Mouse (Mus musculus) urinary bladder, postnatal 25 days (tissue): ENCODE data around the gene Poln.
A peak's percentile ranks its signal among the peaks of the same experiment; 100 is the strongest.

ENCODE experiments used
- DNase-seq: peaks from one replicate; pipeline ENCODE4 v3.0.0; 2022; ENCODE audit warnings: low spot score

Poln gene

DNA sequence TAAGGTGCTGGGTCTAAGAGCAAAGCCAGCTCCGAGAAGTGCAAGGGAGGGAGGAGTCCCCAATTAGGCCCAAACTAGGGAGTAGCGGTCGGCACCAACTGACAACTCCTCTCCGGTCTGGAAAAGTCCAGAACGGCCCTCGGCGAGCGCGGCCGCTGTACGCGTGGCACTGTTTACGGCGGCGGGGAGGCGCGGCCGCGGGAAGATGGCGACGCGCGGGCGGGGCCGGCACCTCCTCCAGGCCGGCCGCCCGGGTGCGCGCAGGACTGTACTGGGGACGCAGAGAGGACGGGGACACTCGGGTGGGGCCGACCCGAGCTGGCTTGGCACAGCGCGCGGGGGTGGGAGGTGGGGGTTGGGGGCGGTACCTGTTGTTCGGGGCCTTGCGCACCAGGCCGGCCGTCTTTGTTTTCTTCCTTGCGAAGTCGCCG lies 17.7 kb upstream of the Poln start:
- DNase-seq, result peak; percentile 52

DNA sequence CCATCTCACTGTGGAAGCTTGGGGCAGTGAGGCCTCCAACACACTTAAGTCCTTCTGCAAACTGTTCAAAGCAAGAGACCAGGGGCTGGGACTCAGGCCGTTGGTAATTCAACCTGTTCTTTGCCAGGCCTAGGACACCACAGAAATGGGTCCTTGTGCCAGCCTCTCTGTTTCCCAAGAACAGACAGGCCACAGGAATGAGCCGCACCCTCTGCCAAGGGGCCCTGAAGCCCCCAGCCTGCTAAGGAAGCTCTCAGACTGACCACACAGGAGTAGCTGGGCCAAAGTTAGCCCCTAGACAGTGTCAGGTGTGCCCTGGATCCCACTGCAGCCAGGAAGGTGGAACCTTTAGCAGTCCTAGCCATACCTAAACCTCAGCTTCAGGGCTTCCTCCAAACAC lies 17.1 kb upstream of the Poln start:
- no peak for DNase-seq

DNA sequence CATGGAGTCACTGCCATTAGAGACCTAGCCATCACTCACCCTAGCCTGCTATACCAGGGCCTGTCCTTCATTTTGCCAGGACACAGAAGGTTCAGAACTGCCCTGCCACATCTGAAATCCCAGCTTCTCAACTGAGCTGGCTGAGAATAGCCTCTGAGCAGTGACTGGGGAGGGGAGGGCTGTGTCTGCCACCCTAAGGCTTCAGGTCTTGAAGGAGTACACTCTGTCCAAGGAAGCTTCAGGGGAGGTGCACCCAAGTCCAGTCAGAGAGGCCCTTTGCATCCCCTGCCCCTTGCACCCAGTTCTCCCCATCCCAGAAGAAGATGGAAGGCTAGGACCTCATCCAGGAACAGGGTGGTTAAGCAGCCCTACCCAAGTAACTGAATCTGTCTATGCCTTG lies 16.5 kb upstream of the Poln start:
- no peak for DNase-seq

DNA sequence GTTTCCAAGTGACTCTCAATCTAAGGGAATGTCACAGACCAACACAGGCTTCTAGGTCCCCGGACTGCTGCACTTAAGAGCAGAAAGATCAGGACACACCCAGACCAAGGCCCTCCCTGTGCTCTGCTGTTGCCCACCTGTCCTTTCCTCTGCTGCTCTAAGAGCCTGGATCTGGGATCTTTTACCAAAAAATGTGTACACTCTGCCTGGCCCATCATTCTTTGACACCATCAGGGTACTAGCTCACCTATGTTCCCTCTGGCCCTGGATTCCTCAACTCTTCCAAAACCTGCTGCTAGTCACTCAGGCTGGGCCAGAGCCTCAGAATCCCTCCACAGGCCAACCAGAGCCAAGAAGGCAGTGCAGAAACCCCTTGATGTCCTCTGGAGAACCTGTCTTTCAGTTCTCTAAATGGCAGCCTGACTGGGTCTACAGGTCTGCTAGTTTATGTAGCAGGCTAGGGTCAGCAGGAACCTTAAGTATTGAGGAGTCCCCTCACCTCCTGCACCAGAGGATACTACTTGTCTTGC lies 15.9 kb upstream of the Poln start:
- DNase-seq, result no peak

DNA sequence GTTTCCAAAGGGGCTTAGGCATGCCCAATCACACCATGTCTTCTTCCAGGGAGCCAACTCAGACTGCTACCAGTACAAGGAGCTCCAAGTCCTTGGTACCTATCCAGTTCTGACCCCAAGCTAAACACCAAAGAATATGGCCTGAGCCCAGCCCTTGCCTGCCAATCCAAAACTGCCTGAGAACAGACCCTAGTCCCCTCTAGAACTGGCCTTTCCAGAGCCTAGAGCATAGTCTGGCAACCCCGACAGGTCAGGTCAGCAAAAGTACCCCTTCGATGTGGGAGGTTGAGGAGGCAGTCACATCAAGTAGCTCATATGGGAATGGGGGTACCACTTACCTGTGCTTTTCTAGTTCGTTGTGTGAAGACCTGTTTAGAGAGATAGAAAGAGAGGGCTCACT lies 14.7 kb upstream of the Poln start:
- DNase-seq, result no peak

DNA sequence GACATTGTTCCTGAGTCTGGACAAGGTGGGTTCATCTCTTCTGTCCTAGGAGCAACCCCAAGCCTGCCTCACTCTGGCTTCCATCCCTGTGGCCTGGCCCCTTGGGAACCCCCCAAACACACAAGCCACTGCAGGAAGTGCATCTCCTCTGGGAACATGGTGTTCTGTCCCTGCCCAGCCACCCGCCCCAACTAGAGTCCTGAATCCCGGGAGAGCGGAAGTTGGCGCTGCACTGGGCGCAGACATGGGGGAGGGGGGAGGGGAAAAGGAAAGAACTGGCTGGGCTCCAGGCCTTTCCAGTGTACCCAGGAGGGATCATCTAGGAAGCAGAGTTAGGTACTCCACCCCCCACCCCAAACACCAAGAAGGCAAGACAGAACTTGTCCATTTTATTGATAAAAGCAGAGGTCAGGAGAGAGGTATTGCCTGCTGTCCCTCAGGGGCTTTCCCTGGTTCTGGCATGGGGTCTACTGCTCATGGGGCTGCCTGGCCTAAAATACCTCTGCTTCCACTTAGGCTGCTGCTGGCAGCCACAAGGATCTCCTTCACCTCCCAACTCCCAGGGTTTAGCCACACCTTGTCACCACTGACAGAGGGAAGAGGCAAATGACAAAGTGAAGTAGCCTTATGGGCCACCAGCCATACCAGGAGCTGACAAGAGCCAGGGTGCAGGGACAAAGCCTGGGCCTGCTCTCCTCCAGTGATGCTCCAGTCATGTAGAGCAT lies 14.1 kb upstream of the Poln start:
- no peak for DNase-seq

DNA sequence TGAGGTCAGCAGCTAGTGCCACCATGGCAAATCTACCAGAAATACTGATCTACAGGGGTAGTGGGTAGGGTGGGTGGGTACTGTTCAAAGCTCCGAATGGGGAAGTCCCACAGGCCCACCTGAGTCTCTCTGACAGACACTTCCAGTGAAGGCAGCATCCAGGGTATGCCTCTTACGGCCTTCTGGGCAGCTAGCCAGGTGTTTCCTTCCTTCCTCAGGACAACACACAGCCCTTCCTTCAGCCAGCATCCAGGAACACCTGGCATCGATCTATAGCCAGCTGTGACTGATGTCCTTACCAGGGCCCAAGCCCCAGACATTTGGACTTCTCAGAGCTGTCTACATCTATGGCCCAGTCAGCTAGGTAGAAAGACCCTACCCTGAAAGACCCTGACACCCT lies 13.2 kb upstream of the Poln start:
- DNase-seq, result no peak

DNA sequence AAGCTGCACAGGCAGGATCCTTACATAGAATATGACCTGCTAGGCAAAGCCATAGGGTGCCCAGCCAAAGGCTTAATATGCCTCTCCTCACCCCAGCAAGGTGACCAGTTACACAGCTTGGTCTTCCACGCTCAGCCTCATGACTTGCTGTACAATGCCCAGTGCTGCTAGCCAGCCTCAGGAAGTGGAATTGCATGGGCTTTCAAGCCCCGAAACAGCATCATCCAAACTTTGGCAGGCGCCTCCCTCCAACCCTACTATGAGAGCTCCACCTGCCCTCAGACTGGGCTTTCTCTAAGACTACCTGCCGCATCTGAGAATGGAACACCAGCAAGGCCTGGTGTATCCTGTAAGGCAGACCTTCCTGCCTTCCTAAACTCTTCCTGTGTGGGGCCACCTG lies 8.6 kb upstream of the Poln start:
- peak; percentile 1 for DNase-seq

DNA sequence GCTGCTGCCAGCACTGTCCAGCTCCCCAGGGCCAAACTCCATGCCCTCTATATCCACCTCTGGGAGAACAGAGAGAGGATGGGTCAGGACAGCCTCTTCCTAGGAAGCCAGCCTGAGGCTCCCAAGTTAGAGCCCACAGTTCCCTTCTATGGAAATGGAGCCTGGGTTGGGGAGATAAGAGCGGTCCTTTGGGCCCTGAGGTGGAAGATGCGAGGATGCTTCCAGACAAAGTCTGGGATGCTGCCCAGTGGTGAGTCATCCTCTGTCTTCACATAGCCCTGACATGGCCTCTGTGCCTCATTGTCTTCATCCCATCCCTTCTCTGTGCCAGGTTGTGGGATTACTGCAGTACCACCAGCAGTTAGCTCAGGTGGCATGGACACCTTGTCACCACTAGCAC lies 7.8 kb upstream of the Poln start:
- DNase-seq, result peak; percentile 3

DNA sequence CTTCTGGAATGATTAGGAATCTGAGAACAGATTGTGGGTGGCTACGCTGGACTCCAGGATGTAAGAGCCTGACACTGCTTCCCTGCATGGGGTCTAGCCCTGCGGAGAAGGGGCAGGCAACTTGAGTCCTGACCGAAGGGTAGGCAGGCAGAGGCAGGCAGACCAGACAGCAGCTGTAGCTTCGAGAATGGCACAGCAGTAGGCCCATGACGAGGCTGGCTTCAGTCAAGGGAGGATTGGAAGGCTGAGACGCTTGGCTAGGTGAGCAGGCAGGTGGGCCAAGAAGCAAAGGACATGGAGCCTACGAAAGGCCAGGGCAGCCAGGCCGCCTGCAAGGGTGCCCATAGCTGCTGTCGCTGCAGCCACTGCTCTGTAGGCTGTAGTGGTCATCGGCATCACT lies 7.4 kb upstream of the Poln start:
- DNase-seq, result peak; percentile 2

DNA sequence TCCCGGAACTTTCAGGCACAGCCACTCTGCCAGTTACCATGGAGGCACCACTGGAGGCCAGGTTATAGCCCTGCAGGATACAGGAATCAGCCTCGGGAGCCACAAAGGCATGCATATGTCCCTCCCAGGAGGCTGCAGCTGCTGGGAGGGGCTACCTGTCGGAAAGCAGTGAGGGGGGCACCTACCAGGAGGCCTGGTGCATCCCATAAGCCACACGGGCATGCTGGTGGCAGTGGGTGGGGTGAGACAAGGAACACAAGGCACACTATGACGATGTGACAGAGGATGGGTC lies 6.1 kb upstream of the Poln start:
- no peak for DNase-seq

DNA sequence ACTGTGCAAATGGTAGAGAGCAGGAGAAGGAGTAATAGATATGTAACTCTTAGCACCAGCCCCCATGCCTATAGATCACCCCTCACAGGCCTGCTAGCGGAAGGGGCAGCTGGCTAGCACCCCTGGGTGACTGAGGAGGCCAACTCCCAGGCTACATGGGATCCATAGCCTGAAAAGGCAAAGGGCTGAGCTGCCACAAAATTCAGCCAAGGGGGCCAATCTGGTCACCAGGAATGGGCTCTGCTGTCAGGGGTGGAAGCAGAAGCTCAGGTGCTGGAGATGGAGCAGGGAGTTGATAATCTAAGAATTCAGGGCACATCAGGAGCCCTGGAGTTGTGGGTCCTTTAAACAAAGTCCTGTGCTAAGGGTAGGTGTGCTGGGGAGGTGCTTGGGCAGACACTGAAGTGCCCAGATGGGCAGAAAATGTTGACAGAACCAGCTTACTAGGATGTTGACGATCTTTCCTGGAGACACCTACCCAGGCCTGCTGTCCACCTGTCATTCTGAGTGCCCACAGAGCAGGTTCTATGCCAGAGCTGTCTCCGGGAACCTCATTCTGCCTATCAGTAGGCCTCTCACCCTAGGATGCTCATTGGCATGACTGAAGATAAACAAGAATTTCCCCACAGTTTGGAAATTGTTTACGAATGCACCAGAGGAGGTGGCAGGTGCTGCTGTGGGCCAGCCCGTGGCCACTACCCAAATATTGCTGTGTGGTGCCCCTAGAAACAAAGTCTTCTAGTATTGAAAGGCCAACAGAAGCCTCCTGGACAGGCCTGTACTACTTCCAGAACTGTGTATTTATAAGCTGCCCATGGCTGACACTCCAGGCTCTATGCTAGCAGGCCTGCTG lies 5.5 kb upstream of the Poln start:
- no peak for DNase-seq

DNA sequence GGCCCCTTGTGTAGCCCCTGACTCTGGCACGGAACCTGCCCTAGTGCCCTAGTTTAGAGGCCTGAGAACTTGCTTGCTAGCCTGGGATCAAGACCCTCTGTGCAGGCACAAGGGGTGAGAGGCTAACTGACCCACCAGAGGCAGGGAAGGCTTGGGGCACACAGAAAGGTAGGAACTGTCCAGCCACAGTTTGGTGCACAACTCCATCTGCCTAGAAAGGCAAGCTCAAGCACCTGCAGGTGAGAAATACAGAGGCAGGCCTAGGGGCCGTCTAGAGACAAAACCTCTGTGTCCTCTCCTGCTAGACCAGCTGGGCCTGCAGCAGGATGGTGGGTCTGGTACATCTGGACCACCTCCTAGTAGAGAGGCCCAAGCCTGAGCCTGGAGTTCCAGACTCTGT lies 4.8 kb upstream of the Poln start:
- DNase-seq, result no peak

DNA sequence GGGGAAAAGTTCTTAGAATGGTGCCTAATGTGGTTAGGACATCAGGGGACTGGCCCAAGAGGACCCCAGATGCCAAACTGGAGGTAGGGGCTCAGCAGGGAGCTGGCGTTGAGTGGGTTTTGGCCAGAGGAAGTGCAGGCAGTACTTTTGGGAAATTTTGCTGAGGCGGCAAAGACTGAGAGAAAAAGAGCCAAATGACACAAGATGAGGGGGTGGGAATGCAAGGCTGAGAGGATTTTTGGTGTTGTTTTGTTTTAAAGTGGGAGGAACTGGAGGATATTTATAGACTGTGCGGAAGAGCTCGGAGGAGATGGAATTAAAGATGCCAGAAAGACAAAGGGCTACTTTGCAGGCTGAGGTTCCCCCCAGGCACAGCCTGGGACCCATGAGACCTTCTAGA lies 1.5 kb upstream of the Poln start:
- no peak for DNase-seq

DNA sequence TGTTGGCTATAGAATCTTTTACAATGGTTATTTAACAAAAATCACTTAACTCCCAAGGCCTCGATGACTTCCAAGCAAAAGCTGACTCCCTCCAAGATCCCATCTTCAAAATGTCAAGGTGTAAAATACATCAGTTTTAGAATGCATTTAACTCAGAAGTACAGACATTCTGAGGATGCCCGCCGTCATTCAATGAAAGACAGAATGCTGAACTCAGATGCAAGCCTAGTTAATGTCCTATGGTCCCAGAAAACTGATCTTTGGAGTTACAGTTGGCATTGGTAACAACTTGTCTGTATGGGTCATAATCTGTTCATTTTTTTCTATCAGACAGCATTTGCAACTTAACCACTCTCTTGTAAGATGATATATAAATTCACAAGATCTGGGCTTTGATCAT lies 706 bp upstream of the Poln start:
- DNase-seq, result no peak

DNA sequence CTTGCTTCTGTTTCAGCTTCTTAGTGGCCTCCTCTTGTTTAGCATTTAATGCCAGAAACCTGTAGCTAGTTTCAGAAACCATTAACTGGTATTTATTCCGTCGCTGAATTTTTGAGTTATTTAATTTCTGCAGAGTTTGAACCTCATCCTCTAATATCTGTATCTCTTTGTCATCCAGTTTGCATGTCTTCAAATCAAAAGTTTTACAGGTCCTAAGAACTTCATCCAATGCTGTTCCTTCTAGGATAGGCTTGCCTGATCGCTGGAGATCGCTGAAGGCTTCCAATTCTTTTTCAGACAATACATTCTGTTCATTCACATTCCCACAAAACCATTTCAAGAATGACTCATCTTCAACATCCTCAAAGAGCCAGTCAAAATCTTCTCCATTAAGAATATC lies 1.4 kb downstream of the Poln start:
- no peak for DNase-seq

DNA sequence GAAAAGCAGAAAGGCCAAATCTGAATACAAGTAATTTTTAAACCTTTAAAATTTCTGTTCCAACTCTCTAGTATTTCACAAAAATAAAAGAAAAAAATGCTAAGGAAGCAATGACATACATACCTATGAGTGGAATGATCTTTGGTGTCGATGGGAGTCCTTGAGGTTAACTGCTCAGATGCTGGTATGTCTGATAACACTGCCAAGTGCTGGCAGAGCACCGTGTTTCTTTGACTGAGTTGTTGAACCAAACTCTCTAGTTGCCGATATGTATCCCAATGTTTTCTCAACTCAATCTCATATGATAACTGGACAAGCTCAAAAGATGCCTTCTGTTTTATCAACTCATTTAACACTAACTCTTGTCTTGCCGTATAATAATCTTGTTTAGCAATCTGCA lies 3.5 kb downstream of the Poln start:
- DNase-seq, result no peak

DNA sequence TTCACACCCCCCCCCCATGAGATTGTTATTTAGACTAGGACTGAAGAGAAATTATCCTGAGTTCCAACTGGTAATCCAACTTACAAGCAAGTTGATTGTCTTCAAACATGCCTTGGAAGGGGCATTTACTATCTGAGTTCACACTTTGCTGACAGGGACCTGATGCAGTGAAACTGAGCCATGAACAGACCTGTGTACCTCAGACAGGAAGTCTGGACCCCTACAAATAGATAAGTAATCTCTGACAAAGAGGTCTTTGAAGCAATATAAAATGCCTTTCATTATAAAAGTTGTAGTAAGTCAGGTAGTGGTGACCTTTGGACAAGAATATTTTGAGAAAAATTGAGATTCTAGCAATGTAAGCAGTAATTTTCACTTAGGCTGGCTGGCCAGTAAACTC lies 20.8 kb downstream of the Poln start:
- DNase-seq, result no peak

DNA sequence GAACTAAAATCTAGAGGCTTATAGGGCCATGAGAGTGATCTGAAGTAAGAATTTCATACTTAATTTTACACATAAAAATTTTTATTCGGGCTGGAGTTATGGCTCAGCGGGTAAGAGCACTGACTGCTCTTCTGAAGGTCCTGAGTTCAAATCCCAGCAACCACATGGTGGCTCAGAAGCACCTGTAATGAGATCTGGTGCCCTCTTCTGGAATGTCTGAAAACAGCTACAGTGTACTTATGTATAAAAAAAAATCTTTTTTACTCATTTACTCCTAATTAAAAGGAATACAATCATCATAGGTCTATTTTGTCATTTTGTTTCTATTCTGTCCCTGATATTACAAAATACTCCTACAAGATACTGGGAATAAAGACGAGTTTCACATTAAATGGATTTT lies 21.7 kb downstream of the Poln start:
- DNase-seq, result no peak

DNA sequence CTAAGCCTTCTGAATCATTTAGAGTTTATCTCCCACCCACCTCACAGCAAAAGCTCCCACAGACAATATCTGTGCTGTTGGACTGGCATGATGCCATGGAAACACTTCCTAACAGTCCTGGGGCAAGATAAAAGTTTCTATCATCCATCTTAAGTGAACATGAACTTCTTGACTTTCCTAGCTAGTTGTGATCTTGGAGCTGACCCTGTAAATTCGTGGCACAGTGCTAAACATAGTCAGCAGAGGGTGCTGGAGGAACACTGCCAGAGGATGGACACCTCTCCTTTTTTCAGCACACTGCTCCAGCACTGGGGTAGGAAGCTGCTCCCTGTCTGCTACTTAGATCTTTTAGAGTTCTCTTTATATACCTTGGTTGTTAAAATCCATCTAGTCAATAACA lies 29.5 kb downstream of the Poln start:
- peak; percentile 4 for DNase-seq

DNA sequence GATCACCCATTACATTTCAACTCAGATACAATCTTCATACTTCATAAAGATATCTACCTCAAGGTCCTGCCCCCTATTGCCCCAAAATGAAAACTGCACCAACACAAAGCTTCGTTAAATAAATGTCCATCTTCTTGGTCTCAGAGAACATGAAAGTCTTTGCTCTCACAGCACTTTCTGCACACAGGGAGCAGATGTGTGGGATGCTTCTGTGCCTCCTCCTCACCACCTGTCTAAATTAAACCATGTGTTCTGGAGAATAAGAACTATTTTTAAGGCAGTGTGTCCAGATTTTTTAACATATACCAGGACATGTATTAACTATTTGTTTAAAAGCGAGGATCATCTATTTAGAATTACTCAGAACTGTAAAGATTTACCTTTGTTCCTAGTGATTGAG lies 36.5 kb downstream of the Poln start:
- no peak for DNase-seq

DNA sequence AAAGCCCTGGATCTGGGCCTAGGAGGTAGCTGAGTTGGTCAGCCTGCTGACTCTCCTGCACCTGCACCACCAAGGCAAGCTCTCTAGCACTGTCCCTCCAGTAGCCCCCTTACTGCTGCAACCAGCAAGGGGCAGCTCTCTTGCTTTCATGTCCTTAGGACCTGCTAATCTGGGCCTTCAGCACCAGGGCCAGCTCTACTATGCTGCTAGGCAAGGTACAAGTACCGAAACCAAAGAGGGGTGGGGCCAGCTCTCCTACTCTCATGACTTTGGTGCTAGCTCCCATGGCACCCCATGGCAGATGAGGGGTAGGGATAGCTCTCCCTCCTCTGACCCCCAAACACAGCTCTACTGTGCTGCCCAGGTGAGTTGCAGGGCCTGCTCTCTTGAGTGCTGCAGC lies 45.1 kb downstream of the Poln start:
- DNase-seq, result no peak

DNA sequence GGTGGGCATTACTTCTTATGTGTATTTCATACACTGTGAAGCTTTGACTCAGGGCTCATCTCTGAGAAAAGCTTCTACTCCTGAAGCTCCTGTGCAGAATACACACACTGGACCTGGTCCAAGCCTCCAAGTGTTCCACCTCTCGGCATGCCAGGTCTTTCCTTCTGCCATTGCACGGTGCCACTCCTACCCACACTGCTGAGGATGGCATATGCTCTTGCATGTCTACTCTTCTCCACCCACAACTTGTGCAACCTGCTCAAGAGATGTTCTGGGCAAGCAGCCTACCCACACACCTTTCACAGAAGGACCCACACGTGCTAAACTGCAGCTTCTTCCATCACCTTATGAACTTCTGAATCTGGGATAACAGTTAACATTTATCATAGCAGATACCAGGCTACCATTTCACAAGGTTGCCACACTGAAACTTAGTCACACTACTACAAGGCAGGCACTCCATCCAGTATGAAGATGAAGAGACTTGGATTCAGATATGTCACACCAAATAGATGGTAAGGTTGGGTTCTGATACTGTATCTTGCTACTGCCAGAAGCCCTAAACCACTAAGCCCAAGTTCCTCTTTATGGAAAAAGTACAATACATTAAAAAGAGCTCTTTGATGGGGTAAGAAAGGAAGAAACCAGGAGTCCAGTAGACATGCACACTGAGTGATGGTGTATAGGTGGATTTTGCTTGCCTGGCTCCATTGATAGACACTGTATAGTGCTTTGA lies 50.0 kb downstream of the Poln start:
- no peak for DNase-seq
